Mouse (Mus musculus) embryo, embryonic 10 days (tissue): Measurements from ENCODE around the gene Rimbp2.

Source experiments
- DNase-seq: peaks from one replicate; pipeline ENCODE4 v3.0.0-alpha.2; 2015; ENCODE audit warnings: low spot score

Gene Rimbp2

DNA sequence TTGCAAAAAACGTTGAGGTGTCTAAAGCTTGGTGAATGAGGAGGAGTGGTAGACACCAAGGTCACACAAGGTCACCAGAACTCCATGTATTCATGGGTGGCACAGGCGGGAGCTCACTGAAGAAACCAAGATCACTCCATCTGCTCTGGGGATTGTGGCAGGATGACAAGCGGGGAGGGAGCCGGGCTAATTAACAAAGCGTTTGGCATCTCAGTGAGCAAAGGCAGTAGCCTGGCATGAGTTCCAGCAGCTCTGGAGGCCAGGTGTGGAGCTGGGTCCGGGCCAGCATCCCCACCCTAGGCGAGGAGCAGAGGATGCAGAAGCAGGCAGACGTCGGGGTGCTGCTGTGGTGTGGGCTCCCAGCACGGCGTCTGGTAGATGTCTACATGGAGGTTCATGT, 108.3 kb downstream of the Rimbp2 start:
- DNase-seq, result no peak

DNA sequence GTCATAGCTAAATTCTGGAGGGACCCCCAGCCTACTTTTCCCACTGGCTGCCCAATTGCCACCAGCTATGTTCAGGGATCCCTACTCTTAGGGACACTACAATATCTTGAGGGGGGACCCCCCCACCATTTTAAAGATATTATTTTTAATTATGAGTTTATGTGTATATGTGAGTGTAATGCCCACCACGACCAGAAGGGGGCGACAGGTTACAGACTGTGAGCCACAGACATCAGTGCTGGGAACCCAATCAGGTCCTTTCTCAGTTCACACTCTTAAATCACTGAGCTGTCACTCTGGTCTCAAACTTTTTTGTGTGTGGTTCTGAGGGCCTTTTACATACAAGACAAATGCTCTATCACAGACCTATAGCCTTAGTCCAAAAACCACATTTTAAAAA, 109.3 kb downstream of the Rimbp2 start:
- DNase-seq, result no peak

DNA sequence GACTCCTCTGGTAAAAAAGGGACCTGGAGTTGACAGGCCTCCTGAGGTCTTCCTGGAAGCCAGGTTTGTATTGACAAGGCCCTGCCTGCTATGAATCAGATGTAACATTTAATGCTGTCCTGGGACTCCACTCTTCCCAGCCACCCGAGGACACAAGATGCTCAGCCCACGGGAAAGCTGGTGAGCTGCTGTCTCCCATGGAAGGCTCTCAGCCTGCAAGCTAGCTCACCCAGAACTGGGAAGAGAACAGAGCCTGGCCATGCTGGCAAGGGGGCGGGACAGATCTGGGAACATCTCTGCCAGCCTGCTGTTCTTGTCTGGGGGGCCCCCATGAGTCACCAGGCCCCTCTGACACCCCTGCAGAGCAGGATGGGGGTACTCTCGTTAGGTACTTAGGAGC, 111.7 kb downstream of the Rimbp2 start:
- no peak for DNase-seq

DNA sequence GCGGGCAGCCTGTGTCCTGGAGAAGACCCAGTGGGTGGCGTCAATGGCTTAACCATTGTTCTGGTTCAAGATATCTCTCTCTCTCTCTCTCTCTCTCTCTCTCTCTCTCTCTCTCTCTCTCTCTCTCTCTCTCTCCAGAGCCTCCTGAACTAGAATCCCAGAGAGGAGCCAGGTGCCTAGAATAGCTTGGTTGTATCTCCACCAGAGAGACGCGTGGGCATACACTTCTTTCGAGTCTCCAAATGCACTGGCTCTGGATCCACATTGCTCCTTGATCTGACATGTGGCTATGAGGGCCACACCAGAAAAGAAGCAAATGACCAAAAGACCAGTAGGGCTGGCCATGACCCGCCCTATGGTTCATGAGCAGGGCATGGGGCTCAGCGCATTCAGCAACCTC, 116.2 kb downstream of the Rimbp2 start:
- no peak for DNase-seq

DNA sequence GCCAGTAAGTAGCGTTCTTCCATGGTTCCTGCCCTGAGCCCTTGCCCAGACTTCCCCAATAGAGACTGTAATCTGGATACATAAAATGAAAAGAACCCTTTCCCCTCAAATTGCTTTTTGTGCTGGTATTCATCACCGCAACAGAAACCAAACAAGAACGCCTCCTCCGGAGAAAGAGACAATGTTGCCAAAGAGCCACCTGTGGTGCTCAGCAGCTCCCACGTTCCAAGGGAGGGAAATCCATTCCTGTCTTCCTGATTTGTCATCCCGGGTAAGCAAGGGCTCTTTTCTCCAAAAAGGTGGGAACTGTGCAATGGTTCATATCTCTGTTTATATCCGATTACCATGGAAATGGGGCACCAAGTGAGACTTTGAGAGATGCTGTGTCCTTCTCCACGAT, 119.2 kb downstream of the Rimbp2 start:
- no peak for DNase-seq

DNA sequence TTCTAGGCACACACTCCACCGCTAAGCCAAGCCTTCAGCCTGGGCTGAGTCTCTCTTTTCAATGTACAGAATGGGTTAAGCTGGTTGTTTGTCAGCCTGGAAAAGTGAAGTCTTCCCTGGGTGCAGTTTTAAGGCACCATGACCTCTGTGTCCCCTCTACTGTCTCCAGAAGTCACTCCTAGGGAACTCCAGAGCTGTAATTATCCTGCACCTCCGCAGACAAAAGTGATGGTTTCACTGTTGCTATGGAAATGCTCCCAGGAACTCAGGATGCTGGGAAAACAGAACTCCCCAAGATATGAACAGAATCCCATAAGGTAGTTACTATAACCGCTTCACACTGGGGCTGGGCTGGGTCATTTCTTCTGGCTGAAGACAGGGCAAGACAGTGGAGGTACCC, 130.4 kb downstream of the Rimbp2 start:
- no peak for DNase-seq

DNA sequence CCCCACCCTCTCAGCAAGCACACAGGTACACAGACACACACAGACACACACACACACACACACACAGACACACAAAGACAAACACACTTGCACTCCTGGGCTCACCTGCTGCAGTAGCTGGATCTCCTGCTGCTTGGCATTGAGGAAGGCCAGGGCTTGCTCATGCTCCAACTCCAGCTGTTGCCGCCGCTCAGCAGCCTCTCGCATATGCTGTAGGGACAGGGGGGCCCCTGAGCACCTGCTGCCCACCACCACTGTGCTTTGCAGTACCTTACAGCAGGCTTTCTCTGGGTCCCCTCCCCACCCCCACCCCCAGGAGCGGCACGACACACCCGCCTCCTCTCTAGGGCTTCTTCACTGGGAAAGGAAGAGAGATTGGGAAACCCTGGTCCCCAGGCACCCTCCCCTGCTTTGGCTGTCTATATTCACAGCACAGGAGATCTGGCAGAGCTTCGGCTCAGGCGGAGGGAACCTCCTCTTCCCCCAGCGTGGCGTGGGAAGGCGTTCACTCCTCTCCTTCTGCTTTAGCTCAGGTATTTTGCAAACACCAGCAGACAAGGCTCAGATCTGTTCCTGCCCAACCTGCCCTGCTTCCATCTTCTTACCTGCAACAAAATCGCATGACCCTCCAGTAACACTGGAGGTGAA, 133.5 kb downstream of the Rimbp2 start:
- DNase-seq, result no peak

DNA sequence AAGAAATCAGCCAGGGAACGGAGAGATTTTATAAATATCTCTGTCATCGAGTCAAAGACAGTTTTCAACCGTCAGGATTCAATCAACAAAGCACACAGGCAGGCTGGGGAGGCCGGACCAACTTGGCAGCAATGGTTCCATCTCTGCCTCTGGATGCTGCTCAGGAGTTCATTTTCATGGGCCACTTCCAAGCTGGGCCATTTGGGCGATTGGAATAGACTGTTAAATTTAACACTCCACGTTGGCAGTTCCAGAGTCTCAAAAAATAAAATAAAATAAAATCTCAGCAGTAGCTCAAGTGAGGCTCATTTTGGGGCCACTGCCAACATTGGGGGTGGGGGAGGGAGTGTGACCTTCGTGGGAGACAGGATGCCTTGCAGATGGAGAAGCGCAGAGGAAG, 137.7 kb downstream of the Rimbp2 start:
- DNase-seq, result no peak

DNA sequence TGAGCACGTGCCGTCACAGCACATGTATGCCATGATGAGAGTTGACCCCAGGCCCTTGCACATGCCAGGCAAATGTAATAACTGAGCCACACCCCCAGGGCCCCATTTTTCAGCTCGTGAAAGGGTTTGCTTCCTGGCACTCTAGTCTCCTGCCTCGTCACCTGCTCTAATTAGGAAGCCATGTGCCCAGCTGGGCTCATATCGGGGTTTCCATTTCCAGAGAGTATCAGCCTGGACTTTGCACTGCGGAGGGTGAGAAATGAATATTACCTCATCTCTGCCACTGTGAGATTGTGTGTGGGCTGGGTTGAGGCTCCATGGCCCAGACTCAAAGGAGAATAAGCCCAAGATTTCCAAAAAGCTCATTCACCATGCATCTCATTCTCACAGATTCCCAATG, 138.2 kb downstream of the Rimbp2 start:
- no peak for DNase-seq

DNA sequence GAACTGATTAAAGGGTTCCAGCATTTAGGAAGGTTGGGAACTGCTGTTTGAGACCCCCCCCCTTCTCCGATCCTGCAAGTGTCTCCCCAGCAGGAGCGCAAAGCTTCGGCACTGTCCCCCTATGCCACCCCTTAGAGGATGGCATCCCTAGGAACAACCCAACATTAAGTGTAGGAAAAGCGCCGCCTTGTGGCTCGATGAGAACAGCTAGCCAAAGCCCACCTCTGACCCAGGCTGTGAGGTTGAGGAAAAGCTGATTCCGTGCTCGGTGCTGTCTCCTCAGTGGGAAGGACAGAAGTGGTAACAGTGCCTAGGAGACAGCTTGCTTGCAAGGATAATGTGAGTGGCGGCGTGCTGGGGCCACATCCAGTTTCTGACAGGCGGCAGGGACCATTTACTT, 140.2 kb downstream of the Rimbp2 start:
- peak; percentile 64 for DNase-seq

DNA sequence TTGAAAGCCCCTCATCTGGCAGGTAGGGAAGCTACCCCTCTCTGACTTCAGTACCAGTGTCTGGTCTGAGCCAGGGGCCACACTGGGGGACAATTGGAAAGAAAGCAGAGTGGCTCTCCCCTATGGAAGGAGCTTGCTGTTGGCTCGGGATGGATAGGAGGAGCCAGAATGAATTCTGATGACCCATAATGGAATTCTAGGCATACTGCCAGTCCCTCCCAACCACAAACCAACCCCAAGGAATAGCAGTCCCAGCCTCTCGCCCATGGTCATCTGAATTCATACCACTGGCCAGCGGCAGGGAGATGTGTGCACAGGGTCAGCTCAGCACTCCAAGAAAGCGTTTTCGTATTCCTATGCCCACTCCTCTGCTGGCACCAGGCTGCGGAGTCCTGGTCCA, 141.9 kb downstream of the Rimbp2 start:
- no peak for DNase-seq

DNA sequence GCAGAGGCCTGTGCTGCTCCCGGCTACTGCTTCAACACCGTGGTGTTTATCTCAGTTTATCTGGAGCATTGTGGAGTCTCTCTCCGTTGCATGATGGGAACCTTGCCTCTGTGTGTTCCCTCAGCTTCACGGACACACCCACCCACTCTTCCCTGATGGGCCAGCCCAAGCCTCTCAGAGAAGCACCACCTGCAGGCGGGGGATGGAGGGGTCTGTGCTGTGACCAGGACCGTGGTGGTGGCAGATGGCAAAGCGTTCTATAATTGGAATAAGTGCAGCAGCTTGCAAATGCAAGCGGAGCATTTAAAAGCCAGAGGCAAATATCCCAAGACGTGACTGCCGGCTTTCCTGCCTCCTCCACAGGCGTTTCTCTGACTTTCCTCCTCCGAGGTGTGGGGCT, 143.3 kb downstream of the Rimbp2 start:
- DNase-seq, result no peak

DNA sequence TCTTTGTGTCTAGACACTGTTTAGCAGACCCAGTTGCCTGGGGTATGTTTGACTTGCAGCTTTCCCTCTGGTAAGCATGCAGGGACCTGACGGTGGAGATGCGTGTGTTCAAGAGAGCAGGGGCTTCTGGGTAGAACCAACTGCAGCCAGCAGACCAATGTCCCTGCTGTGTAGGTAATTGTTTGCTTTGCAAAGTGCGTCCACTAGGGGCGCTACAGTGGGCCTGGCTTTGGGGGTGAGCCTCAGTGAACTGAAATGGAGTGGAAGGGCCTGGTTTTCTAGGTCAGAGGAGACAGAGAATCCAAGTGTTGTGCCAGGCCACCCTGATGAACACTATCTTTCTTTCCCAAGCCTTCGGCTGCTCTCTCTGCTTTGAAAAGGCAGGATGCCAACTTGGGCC, 143.9 kb downstream of the Rimbp2 start:
- DNase-seq, result peak; percentile 48

DNA sequence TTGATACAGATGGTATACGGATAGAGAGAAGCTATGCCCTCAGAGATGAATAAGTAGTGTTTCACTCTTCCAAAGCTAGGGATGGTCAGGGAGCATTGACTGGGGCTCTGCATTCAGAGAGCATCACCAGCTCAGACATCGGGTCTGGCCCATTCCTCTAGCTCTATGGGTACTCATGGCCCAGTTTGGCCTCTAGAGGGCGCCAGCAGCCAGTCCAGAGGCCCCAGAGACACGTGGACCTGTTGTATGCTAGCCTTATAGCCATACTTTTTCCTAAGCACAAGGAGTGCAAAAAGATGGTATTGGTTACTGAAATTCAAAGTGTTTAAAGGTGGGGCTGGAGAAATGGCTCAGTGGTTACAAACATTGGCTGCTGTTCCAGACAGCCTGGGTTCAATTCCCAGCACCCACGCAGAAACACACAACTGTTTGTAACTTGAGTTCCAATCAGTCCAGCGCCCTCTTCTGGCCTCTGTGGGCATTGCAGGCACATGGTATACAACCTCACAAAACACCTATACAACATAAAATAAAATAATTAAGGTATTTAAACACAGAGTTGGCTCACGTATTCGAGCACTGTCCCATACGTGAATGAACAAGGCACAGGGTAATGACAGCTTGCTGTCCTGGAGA, 144.6 kb downstream of the Rimbp2 start:
- DNase-seq, result peak; percentile 29

DNA sequence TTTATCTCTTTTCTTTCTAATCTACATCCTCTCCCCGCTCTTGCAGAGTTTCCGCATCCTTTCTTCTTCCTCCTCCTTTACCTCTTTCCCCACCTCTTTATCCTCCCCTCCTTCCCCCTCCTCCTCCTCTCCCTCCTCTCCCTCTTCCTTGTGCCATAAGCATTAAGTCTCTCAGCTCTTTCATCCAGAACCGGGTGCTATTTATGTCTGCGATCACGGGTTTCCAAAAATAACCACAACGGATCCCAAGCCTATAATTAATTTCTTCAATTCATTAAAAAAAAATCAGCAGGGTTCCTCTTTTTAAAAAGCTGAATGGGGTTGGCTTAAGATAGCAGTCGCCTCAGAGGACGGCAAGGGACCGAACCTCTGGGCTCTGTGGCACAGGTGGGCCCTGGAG, 145.9 kb downstream of the Rimbp2 start:
- no peak for DNase-seq

DNA sequence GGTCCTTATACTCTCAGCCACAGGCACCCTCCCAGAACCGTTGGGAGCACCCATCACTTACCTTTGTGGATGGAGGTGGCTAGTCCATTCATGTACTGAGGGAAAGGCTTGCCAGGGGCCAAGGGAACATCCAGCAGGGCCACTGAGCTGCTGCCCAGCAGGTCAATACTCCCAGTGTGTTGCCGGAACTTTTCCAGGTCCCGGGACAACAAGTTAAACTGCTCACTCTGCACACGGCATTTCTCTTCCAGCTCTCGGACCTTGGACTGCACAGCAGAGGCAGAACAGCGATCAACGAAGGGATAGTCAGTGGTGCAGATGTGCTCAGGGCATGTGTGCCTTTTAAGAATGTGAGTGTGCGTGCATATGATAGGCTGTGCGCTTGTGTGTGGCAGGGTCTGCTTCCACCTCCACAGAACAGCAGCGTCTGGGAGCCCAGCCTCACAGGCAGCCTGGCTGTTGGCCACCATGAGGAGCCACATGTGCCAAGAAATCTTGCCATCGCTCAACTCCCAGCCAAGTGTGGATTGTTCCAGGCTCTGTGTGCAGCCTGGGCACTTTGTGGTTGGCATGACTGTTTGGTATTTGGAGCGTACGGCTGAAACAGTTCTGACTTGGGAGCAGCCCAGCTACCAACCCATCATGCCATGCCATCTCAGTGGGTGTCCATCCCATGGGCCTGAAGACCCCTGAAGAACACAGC, 146.8 kb downstream of the Rimbp2 start:
- no peak for DNase-seq

DNA sequence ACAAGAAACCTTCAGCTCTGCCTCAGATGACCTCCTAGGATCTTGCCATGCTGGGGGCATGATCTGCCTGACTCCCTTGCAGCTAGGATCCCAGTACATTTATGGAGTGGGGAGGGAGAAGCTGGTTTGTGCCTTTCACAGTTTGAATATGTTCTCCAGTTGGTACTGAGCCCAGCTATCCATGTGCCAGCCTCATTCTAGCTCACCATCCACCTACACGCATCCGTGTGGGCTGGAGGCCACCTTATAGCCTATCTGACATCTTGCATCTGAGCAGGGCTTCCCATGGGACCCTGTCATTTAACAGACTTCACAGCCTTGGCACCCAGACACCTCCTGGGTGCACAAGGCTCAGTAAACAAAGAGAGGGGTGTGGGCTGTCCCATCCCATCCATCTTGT, 148.2 kb downstream of the Rimbp2 start:
- DNase-seq, result no peak

DNA sequence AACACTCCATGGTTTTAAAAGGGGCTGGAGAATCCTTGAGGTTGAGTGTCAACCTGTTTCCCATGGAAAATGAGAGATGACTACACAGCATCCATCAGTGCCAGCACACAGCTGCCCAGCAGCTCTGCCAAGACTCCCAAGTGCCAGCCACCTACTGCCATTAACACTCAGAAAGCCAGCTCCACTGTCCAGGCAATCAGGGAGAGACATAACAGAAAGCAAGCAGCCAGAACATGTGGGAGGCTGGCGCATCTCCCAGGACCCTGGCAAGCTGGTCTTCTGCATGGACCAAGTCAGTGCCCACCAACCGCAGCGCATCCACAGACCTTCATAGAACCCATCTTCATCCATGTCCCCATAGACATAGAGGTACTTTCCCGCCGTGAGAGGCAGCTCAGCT, 152.7 kb downstream of the Rimbp2 start:
- no peak for DNase-seq

DNA sequence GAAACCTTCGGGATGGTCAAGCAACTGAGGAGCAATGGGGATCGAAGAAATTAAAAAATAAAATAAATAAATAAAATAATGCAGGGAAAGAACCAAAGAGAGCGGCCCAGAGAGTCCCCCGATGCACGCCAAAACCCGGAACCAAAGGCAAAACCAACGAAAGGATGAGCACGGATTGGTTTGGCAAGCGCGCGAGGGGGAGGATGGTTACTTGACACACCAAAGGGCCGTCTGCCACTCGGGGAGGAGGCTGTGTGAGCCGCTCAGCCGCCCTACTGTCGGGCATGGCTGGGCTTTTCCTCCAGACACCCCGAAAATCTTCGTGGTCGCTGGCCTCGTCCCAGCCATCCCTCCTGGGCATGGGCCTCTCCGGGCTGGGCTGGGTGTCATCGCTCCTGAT, 171.7 kb downstream of the Rimbp2 start:
- DNase-seq, result no peak

DNA sequence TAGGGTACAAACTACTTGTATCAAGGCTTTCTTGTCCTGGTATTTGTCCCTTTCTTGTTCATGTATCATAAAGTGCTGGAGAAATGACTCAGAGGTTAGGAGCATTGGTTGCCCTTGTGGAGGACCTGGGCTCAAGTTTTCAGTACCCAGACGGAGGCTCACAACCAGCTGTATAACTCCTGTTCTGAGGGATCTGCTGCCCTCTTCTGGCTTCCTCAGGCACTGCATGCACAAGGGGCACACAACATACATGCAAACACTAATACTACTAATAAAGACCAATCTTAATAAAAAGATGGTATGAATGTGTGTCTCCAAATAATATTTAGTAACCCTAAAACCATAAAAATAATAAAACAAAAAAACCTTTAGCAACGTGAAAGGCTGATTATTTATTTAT, 176.9 kb downstream of the Rimbp2 start:
- no peak for DNase-seq

DNA sequence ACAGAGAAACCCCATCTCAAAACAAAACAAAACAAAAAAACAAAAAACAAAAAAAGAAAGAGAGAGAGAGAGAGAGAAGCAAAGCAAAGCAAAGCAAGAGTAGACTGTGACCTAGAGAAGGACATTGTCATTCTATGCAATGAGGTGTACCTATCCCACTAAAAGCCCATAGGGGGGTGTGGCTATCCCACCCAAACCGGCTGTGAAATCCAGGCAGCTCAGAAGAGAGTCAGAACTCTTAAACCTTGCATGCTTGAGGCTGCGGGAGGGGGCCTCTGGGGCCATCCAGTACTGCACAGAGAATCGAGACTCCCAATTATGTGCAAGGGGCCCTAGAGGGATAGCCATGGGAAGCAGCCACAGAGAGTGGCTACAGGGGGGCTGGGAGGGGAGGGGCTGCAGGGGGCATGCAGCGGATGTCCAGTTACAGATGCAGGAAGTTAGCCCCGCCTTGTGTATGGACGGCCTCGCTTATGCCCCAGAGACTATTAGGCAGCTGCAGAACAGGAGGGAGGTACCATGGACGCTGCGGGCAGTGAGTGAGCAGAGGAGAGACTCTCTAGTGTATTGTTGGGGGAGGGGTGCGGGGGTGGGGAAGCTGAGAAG, 184.2 kb downstream of the Rimbp2 start:
- DNase-seq, result peak; percentile 65

DNA sequence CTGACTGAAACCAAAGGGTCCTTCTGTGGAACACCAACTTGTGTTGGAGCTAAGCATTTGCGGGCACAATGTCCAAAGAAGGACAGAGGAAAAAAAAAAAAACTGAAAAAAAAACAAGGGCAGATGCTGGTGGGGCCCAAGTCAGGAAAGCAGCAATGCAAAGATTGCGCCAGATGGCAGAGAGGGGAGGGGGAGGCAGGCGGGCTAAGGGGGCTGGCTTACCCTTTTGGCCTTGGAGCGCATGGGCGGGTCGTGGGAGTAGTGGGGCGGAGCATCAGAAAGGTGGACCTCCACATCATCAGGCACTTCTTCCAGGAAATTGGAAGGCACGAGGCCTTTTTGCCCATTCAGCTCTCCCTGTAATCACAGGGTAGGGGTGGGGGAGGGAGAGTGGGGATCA, 192.2 kb downstream of the Rimbp2 start:
- DNase-seq, result peak; percentile 66

DNA sequence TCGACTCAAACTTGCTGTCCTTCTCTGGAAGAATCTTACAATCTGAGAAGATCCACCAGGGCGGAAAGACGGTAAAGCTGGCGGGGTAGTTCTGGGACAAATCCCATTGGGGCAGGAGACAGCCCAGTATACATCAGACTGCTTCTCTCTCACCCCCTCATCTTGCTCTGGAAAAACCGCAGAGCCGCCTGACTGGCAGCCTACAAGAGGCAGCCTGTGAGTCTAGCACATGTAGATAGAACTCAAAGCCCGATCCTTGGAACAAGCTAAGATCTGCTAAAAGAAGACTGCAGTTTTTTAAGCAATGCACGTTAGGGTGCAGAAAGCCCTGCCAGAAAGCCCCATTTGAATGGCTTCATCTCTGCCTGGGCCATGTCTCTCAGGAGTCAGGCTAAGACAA, 207.0 kb downstream of the Rimbp2 start:
- DNase-seq, result no peak
